Mouse (Mus musculus) cerebellum, adult 9-10 months (tissue): ENCODE results near the gene Hist1h2bp.
"Not testable (repeated sequence)": the region's sequence is repeated elsewhere in the genome, so short reads cannot be mapped to it uniquely, and the experiment has no call there.

Source experiments
- DNase-seq: peaks from one replicate; pipeline ENCODE4 v3.0.0; 2022

The Hist1h2bp gene

GRCm38 (mm10) chr13:21786899-21787629, at the start of gene Hist1h2bp, which contains the start of gene Hist1h2an:
Hist1h2bp (plus strand) TSS chr13:21787461.
Hist1h2an (minus strand) TSS chr13:21787218.
- peak; percentile 98 for DNase-seq

- DNase-seq, result no peak
Measured at GRCm38 (mm10) chr13:21745006-21745405, 42.3 kb upstream of the Hist1h2bp start.

GRCm38 (mm10) chr13:21749387-21750158, 37.7 kb upstream of the Hist1h2bp start:
- no peak for DNase-seq

GRCm38 (mm10) chr13:21750159-21751017, 36.9 kb upstream of the Hist1h2bp start, which contains the start of gene Hist1h4k:
Hist1h4k (minus strand) TSS chr13:21750505.
- peak; percentile 96 for DNase-seq

- no peak for DNase-seq
Measured at GRCm38 (mm10) chr13:21751417-21751816, 35.8 kb upstream of the Hist1h2bp start.

GRCm38 (mm10) chr13:21751827-21752226, 35.4 kb upstream of the Hist1h2bp start:
- DNase-seq, result no peak

- DNase-seq, result no peak
Measured at GRCm38 (mm10) chr13:21752356-21752755, 34.9 kb upstream of the Hist1h2bp start.

- no peak for DNase-seq
Measured at GRCm38 (mm10) chr13:21753051-21753523, 34.2 kb upstream of the Hist1h2bp start.

- DNase-seq, result peak; percentile 94
Measured at GRCm38 (mm10) chr13:21753524-21754285, 33.6 kb upstream of the Hist1h2bp start, which contains the start of the genes Hist1h2ak and Hist1h2bn. Hist1h2ak (minus strand) TSS chr13:21753827. Hist1h2bn (plus strand) TSS chr13:21754123.

GRCm38 (mm10) chr13:21754294-21755001, 32.8 kb upstream of the Hist1h2bp start:
- not testable (repeated sequence) for DNase-seq

- no peak for DNase-seq
Measured at GRCm38 (mm10) chr13:21755707-21756106, 31.6 kb upstream of the Hist1h2bp start.

- DNase-seq, result peak; percentile 90
Measured at GRCm38 (mm10) chr13:21778814-21779766, 8.2 kb upstream of the Hist1h2bp start.

- peak; percentile 83 for DNase-seq
Measured at GRCm38 (mm10) chr13:21779767-21780731, 7.2 kb upstream of the Hist1h2bp start, which contains the start of gene Hist1h1b. Hist1h1b (minus strand) TSS chr13:21780625.

GRCm38 (mm10) chr13:21781021-21781555, 6.2 kb upstream of the Hist1h2bp start:
- DNase-seq, result no peak

GRCm38 (mm10) chr13:21781639-21782038, 5.6 kb upstream of the Hist1h2bp start:
- DNase-seq, result no peak

- peak; percentile 48 for DNase-seq
Measured at GRCm38 (mm10) chr13:21782361-21783254, 4.7 kb upstream of the Hist1h2bp start.

GRCm38 (mm10) chr13:21783255-21783617, 4.0 kb upstream of the Hist1h2bp start, which contains the start of gene Hist1h3i:
Hist1h3i (minus strand) TSS chr13:21783370.
- DNase-seq, result peak; percentile 92
